Mouse (Mus musculus) lung, adult 2 months (tissue): ENCODE results near the gene Ppp6r1.

ENCODE experiments used
- CTCF ChIP-seq: fragments of 200-500 bp; IDR thresholded peaks from 2 replicates; pipeline ENCODE4 v1.5.1; 2011; ENCODE audit warnings: mild to moderate bottlenecking, low read length, control low read depth; ENCODE audit not compliant: insufficient read depth
- POLR2A ChIP-seq: fragments of 200-500 bp; IDR thresholded peaks from 2 replicates; pipeline ENCODE4 v1.6.1; 2011; ENCODE audit warnings: low read depth, mild to moderate bottlenecking, control low read depth, low read length, borderline replicate concordance; ENCODE audit errors: extremely low read depth

DNA sequence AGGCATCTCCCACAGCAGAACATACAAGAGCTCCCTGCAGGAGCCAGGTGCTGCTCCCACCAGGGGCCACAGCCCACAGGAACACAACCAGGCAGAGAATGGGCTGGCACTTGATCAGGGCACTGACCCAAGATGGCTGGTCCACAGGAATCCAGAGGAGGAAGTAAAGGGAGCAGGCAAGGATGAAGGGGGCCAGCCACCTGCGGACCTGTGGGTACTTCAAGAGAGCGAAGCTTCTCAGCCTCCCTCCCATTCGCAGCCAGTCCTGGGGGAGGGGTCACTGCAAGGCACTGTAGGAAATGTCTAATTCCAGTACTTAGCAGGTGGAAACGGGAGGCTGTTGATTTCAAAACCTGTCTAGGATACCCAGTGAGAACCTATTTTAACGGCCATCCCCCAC lies 29.2 kb downstream of the Ppp6r1 start:
- TF ChIP-seq CTCF (no peak), POLR2A (no peak)
